Mouse (Mus musculus) limb, embryonic 10.5 days (tissue): Measurements from ENCODE around the gene Ssbp3. TPM values are rescaled to one million over a fixed set of nuclear protein-coding genes. Genes with fewer than 3 reads are reported as not detected.

ENCODE experiments used
- DNase-seq: peaks from one replicate; pipeline ENCODE4 v3.0.0-alpha.2; 2017; ENCODE audit warnings: low spot score
- H3K27ac ChIP-seq: fragments of 300-500 bp; sonication (generic); 2 replicates; pipeline ENCODE4 v1.5.1; 2016; ENCODE audit warnings: mild to moderate bottlenecking
- H3K27me3 ChIP-seq: fragments of 300-500 bp; sonication (generic); 2 replicates; pipeline ENCODE4 v1.6.1; 2016; ENCODE audit warnings: low read depth, mild to moderate bottlenecking; ENCODE audit not compliant: poor library complexity, severe bottlenecking
- H3K36me3 ChIP-seq: fragments of 300-500 bp; sonication (generic); 2 replicates; pipeline ENCODE4 v1.6.1; 2016; ENCODE audit warnings: mild to moderate bottlenecking, moderate library complexity
- H3K4me1 ChIP-seq: fragments of 300-500 bp; sonication (generic); 2 replicates; pipeline ENCODE4 v1.6.1; 2016
- H3K4me3 ChIP-seq: fragments of 300-500 bp; sonication (generic); 2 replicates; pipeline ENCODE4 v1.5.1; 2016; ENCODE audit warnings: mild to moderate bottlenecking, moderate library complexity
- H3K9me3 ChIP-seq: fragments of 300-500 bp; sonication (generic); replicated peaks from 2 replicates; pipeline ENCODE4 v1.6.1; 2016; ENCODE audit warnings: mild to moderate bottlenecking
- WGBS: fragments of 180-500 bp; shearing (Covaris S2); methylation state at CpG from one replicate; pipeline ENCODE4 v1.1.7; 2016; 5-methylcytosine and 5-hydroxymethylcytosine counted together
- polyA plus RNA-seq: library from polyadenylated mRNA; unstranded; fragments of >200 nt; fragmentation: Nextera tagmentation; extraction: Ambion mirVana; gene quantifications from 2 replicates; pipeline ENCODE4 v1.2.1, GENCODE M21; 2016

Gene Ssbp3
- polyA plus RNA-seq, 1 experiment from 2014 or later, result 250 TPM

- H3K4me3 ChIP-seq, result peak overlapping the region; percentile 92
- no peaks in the 10 kb centered on the region for H3K9me3 ChIP-seq
- 2% methylated on average over 6 of the region's 6 CpGs for WGBS
- peaks cover 75% of the 10 kb centered on the region for H3K4me1 ChIP-seq
- H3K36me3 ChIP-seq, result peaks cover 24% of the 10 kb centered on the region
- DNase-seq, result peak; percentile 56
- no peaks in the 10 kb centered on the region for H3K27me3 ChIP-seq
- peak overlapping the region; percentile 99 for H3K27ac ChIP-seq
Observed at GRCm38 (mm10) chr4:106909797-106910196, 704 bp upstream of the Ssbp3 start.

- peak overlapping the region; percentile 99 for H3K27ac ChIP-seq
- peaks cover 80% of the 10 kb centered on the region for H3K4me1 ChIP-seq
- H3K9me3 ChIP-seq, result no peaks in the 10 kb centered on the region
- H3K4me3 ChIP-seq, result peak overlapping the region; percentile 92
- under 1% methylated on average over 89 of the region's 89 CpGs for WGBS
- no peaks in the 10 kb centered on the region for H3K27me3 ChIP-seq
- H3K36me3 ChIP-seq, result peaks cover 40% of the 10 kb centered on the region
- peak; percentile 90 for DNase-seq
Observed at GRCm38 (mm10) chr4:106911246-106911801, 823 bp downstream of the Ssbp3 start.

GRCm38 (mm10) chr4:106911951-106912688, 1.6 kb downstream of the Ssbp3 start:
- Histone ChIP-seq H3K4me3 (peak overlapping the region; percentile 92), H3K9me3 (no peaks in the 10 kb centered on the region), H3K36me3 (peaks cover 48% of the 10 kb centered on the region), H3K27ac (peak overlapping the region; percentile 99), H3K27me3 (no peaks in the 10 kb centered on the region), H3K4me1 (peaks cover 80% of the 10 kb centered on the region)
- DNase-seq, result peak; percentile 61
- WGBS, result under 1% methylated on average over 62 of the region's 73 CpGs

GRCm38 (mm10) chr4:106912689-106913041, 2.2 kb downstream of the Ssbp3 start:
- H3K27me3 ChIP-seq, result no peaks in the 10 kb centered on the region
- WGBS, result 6% methylated on average over 6 of the region's 6 CpGs
- DNase-seq, result no peak
- peaks cover 53% of the 10 kb centered on the region for H3K36me3 ChIP-seq
- peak overlapping the region; percentile 92 for H3K4me3 ChIP-seq
- H3K4me1 ChIP-seq, result peaks cover 77% of the 10 kb centered on the region
- H3K27ac ChIP-seq, result peak overlapping the region; percentile 99
- no peaks in the 10 kb centered on the region for H3K9me3 ChIP-seq

- Histone ChIP-seq H3K4me3 (peak overlapping the region; percentile 92), H3K9me3 (no peaks in the 10 kb centered on the region), H3K27ac (peak overlapping the region; percentile 99), H3K27me3 (no peaks in the 10 kb centered on the region), H3K36me3 (peaks cover 62% of the 10 kb centered on the region), H3K4me1 (peaks cover 75% of the 10 kb centered on the region)
- 18% methylated on average over 9 of the region's 9 CpGs for WGBS
- no peak for DNase-seq
Observed at GRCm38 (mm10) chr4:106913411-106914049, 3.0 kb downstream of the Ssbp3 start.

GRCm38 (mm10) chr4:106915265-106915664, 4.8 kb downstream of the Ssbp3 start:
- peaks cover 79% of the 10 kb centered on the region for H3K36me3 ChIP-seq
- H3K9me3 ChIP-seq, result no peaks in the 10 kb centered on the region
- H3K4me3 ChIP-seq, result peak overlapping the region; percentile 92
- DNase-seq, result no peak
- 69% methylated on average over 8 of the region's 8 CpGs for WGBS
- peaks cover 74% of the 10 kb centered on the region for H3K4me1 ChIP-seq
- no peaks in the 10 kb centered on the region for H3K27me3 ChIP-seq
- peak overlapping the region; percentile 42; the same call in 1 of the 2 replicates for H3K27ac ChIP-seq

GRCm38 (mm10) chr4:106918263-106918662, 7.8 kb downstream of the Ssbp3 start:
- peaks cover 100% of the 10 kb centered on the region for H3K36me3 ChIP-seq
- 31% methylated on average over 1 of the region's 1 CpGs for WGBS
- H3K4me1 ChIP-seq, result peaks cover 86% of the 10 kb centered on the region
- no peaks in the 10 kb centered on the region for H3K27me3 ChIP-seq
- H3K9me3 ChIP-seq, result no peaks in the 10 kb centered on the region
- DNase-seq, result no peak
- no peak overlapping the region for H3K27ac ChIP-seq
- H3K4me3 ChIP-seq, result no peak overlapping the region

GRCm38 (mm10) chr4:106920119-106920518, 9.6 kb downstream of the Ssbp3 start:
- no peak overlapping the region for H3K4me3 ChIP-seq
- no peak overlapping the region for H3K27ac ChIP-seq
- 90% methylated on average over 4 of the region's 4 CpGs for WGBS
- no peaks in the 10 kb centered on the region for H3K27me3 ChIP-seq
- peaks cover 81% of the 10 kb centered on the region for H3K4me1 ChIP-seq
- DNase-seq, result no peak
- no peaks in the 10 kb centered on the region for H3K9me3 ChIP-seq
- peaks cover 100% of the 10 kb centered on the region for H3K36me3 ChIP-seq

- Histone ChIP-seq H3K9me3 (no peaks in the 10 kb centered on the region), H3K4me3 (0 out of 2 replicates have a peak overlapping the region, but pooled peaks have one; percentile 1), H3K27me3 (no peaks in the 10 kb centered on the region), H3K36me3 (peaks cover 100% of the 10 kb centered on the region), H3K4me1 (peaks cover 72% of the 10 kb centered on the region), H3K27ac (peak overlapping the region; percentile 19; the same call in 1 of the 2 replicates)
- no peak for DNase-seq
- WGBS, result 72% methylated on average over 9 of the region's 9 CpGs
Observed at GRCm38 (mm10) chr4:106921375-106922336, 11.2 kb downstream of the Ssbp3 start.

- DNase-seq, result no peak
- H3K4me1 ChIP-seq, result peaks cover 71% of the 10 kb centered on the region
- H3K4me3 ChIP-seq, result no peak overlapping the region
- H3K9me3 ChIP-seq, result no peaks in the 10 kb centered on the region
- H3K27ac ChIP-seq, result no peak overlapping the region
- WGBS, result 94% methylated on average over 3 of the region's 3 CpGs
- no peaks in the 10 kb centered on the region for H3K27me3 ChIP-seq
- peaks cover 100% of the 10 kb centered on the region for H3K36me3 ChIP-seq
Observed at GRCm38 (mm10) chr4:106922919-106923318, 12.4 kb downstream of the Ssbp3 start.

- 88% methylated on average over 4 of the region's 4 CpGs for WGBS
- H3K4me3 ChIP-seq, result no peak overlapping the region
- no peaks in the 10 kb centered on the region for H3K27me3 ChIP-seq
- DNase-seq, result no peak
- peaks cover 67% of the 10 kb centered on the region for H3K4me1 ChIP-seq
- no peak overlapping the region for H3K27ac ChIP-seq
- H3K36me3 ChIP-seq, result peaks cover 100% of the 10 kb centered on the region
- no peaks in the 10 kb centered on the region for H3K9me3 ChIP-seq
Observed at GRCm38 (mm10) chr4:106924175-106924574, 13.7 kb downstream of the Ssbp3 start.

GRCm38 (mm10) chr4:106924888-106925287, 14.4 kb downstream of the Ssbp3 start:
- Histone ChIP-seq H3K36me3 (peaks cover 100% of the 10 kb centered on the region), H3K9me3 (no peaks in the 10 kb centered on the region), H3K4me1 (peaks cover 61% of the 10 kb centered on the region), H3K27me3 (no peaks in the 10 kb centered on the region), H3K4me3 (no peak overlapping the region), H3K27ac (no peak overlapping the region)
- WGBS, result 87% methylated on average over 10 of the region's 10 CpGs
- DNase-seq, result no peak
